Mouse (Mus musculus) lung, postnatal 0 days (tissue): Measurements from ENCODE around the gene Olfr157.

Source experiments
- CTCF ChIP-seq: IDR thresholded peaks from 2 replicates; pipeline ENCODE4 v1.5.1; 2016; ENCODE audit warnings: antibody characterized with exemption, mild to moderate bottlenecking
- EP300 ChIP-seq: IDR thresholded peaks from 2 replicates; pipeline ENCODE4 v1.6.1; 2016; ENCODE audit warnings: antibody characterized with exemption, mild to moderate bottlenecking, control low read depth

GRCm38 (mm10) chr4:43875919-43876411 lies 36.0 kb upstream of the Olfr157 start:
- no peak for TF ChIP-seq CTCF
- no peak for TF ChIP-seq EP300
